8 mouse cellular contexts compared by ENCODE assay signal in genomic region chr14:75130501-75131318, GRCm38 (mm10). TPM values are rescaled to one million over a fixed set of nuclear protein-coding genes. Genes with fewer than 3 reads are reported as not detected.
DNase-seq lines count a peak whose midpoint lies in the region; ATAC-seq and TF ChIP-seq lines count a peak whose summit lies in the region.

Lrrc63 (minus strand) TSS chr14:75130881.
Lcp1 (plus strand) TSS chr14:75131101.

- in situ Hi-C loops in ES-E14 (cut with MboI; ENCODE audit: low sequenced_read_pairs in 2 of 2, unreplicated experiment in 2 of 2): no loop called here

- no peak for TF ChIP-seq CTCF in cerebellum, adult 2 months (IDR thresholded peaks at IDR 0.05; ENCODE audit: borderline replicate concordance, insufficient read depth, low read depth, low read length)
- TF ChIP-seq CTCF in lung, postnatal 0 days (IDR thresholded peaks at IDR 0.05): no peak

- H3K36me3 ChIP-seq in ES-E14 (ENCODE audit: control insufficient read depth, insufficient read depth, low read length, poor library complexity, severe bottlenecking): no peaks in the 10 kb centered on the region
- H3K36me3 ChIP-seq in hindbrain, embryonic 10.5 days: no peaks in the 10 kb centered on the region
- no peaks in the 10 kb centered on the region for H3K36me3 ChIP-seq in lung, postnatal 0 days (ENCODE audit: insufficient read depth, low read length)

- H3K4me3 ChIP-seq in ES-E14 (ENCODE audit: insufficient read depth in 1 of 2, low read depth in 1 of 2, low read length in 2 of 2, poor library complexity in 1 of 2, severe bottlenecking in 1 of 2): peak within 1 kb of the TSS; percentile 59 to 89
- H3K4me3 ChIP-seq in cerebellum, adult 2 months (replicated peaks; ENCODE audit: insufficient read depth, low read depth, low read length): peak within 1 kb of the TSS; percentile 79
- peak within 1 kb of the TSS; percentile 66 for H3K4me3 ChIP-seq in hindbrain, embryonic 10.5 days
- H3K4me3 ChIP-seq in lung, postnatal 0 days (ENCODE audit: low read depth, low read length): peak within 1 kb of the TSS; percentile 56

- DNase-seq in ES-E14 (ENCODE audit: low read depth, low spot score): peak; percentile 60
- DNase-seq in cerebellum, adult 2 months: peak; percentile 66 to 70
- peak; percentile 89 for DNase-seq in hindbrain, embryonic 10.5 days (ENCODE audit: low spot score)
- peak; percentile 55 to 65 for DNase-seq in layer of hippocampus, postnatal 10 days (ENCODE audit: low spot score in 2 of 2)
- DNase-seq in lung, postnatal 0 days (ENCODE audit: low spot score): peak; percentile 92
- DNase-seq in ovary, postnatal 10 days (ENCODE audit: low spot score): peak; percentile 19
- peak; percentile 32 to 44 for DNase-seq in thymus, postnatal 10 days (ENCODE audit: low spot score in 2 of 2)

- no peak within 1 kb of the TSS; the same call in 1 of the 2 replicates for H3K9ac ChIP-seq in ES-E14 (ENCODE audit: insufficient read depth, low read depth, low read length, poor library complexity, severe bottlenecking)
- peak within 1 kb of the TSS; percentile 34; the same call in 1 of the 2 replicates for H3K9ac ChIP-seq in lung, postnatal 0 days (replicated peaks; ENCODE audit: low read depth)

- under 1% methylated on average over 42 of the region's 42 CpGs for WGBS in cerebellum, adult 2 months
- WGBS in hindbrain, embryonic 10.5 days: under 1% methylated on average over 42 of the region's 42 CpGs
- under 1% methylated on average over 39 of the region's 42 CpGs for WGBS in lung, postnatal 0 days

- H3K9me3 ChIP-seq in ES-E14 (ENCODE audit: control insufficient read depth, insufficient read depth, low read depth, low read length): no peaks in the 10 kb centered on the region
- no peaks in the 10 kb centered on the region for H3K9me3 ChIP-seq in hindbrain, embryonic 10.5 days
- H3K9me3 ChIP-seq in lung, postnatal 0 days (ENCODE audit: low read length): no peaks in the 10 kb centered on the region

- H3K4me2 ChIP-seq in lung, postnatal 0 days (replicated peaks; ENCODE audit: low read depth, low read length): peak within 1 kb of the TSS; percentile 84

- H3K27ac ChIP-seq in ES-E14 (ENCODE audit: insufficient read depth, low read depth, low read length, poor library complexity, severe bottlenecking): no peak within 1 kb of the TSS
- H3K27ac ChIP-seq in cerebellum, adult 2 months (ENCODE audit: insufficient read depth, low read length): no peak within 1 kb of the TSS
- peak within 1 kb of the TSS; percentile 83 for H3K27ac ChIP-seq in hindbrain, embryonic 10.5 days
- H3K27ac ChIP-seq in lung, postnatal 0 days (ENCODE audit: low read length): peak within 1 kb of the TSS; percentile 78

- H3K4me1 ChIP-seq in ES-E14 (ENCODE audit: control insufficient read depth in 2 of 2, insufficient read depth in 2 of 2, low read length in 2 of 2, poor library complexity in 1 of 2): peaks cover 0 to 2% of the 10 kb centered on the region in 2 experiments; a peak in 1 of 4 replicates
- H3K4me1 ChIP-seq in cerebellum, adult 2 months (ENCODE audit: control insufficient read depth, insufficient read depth, low read length): no peaks in the 10 kb centered on the region
- 0 out of 2 replicates have a peak, but pooled peaks cover 6% of the 10 kb centered on the region for H3K4me1 ChIP-seq in hindbrain, embryonic 10.5 days (replicated peaks)
- H3K4me1 ChIP-seq in lung, postnatal 0 days (ENCODE audit: insufficient read depth, low read depth, low read length): peaks cover 12% of the 10 kb centered on the region

- peak; percentile 25; the same call in 1 of the 2 replicates for TF ChIP-seq EP300 in lung, postnatal 0 days (IDR thresholded peaks at IDR 0.05)

- H3K27me3 ChIP-seq in cerebellum, adult 2 months (ENCODE audit: control insufficient read depth, insufficient read depth, low read length): no peaks in the 10 kb centered on the region
- H3K27me3 ChIP-seq in hindbrain, embryonic 10.5 days (ENCODE audit: insufficient read depth, poor library complexity, severe bottlenecking): peaks cover 12% of the 10 kb centered on the region
- no peaks in the 10 kb centered on the region for H3K27me3 ChIP-seq in lung, postnatal 0 days (replicated peaks; ENCODE audit: insufficient read depth, low read length)

- no peak for TF ChIP-seq POLR2A in cerebellum, adult 2 months (IDR thresholded peaks at IDR 0.05; ENCODE audit: borderline replicate concordance, insufficient read depth, low read length)

- ATAC-seq in frontal cortex, adult (ENCODE audit: low TSS enrichment): peak; percentile 72
- ATAC-seq in lung, postnatal 0 days: peak; percentile 94

TF ChIP-seq in ES-E14, 5 proteins besides CTCF, POLR2A, EP300 and RAD21:
- TF ChIP-seq ZC3H11A (IDR thresholded peaks at IDR 0.05; ENCODE audit: borderline replicate concordance, low read depth, low read length) (no peak), ZNF384 (IDR thresholded peaks at IDR 0.05; ENCODE audit: low read depth, low read length) (no peak), HCFC1 (IDR thresholded peaks at IDR 0.05; ENCODE audit: borderline replicate concordance, insufficient read depth, low read length) (no peak), MAFK (IDR thresholded peaks at IDR 0.05; ENCODE audit: insufficient read depth, low read depth, low read length) (no peak), CHD2 (IDR thresholded peaks at IDR 0.05; ENCODE audit: low read depth, low read length) (no peak)
TF ChIP-seq in ES-E14: peak in this region for 0.

RNA-seq across cellular contexts. Expression of gene Lrrc63, which starts in this region (rescaled TPM):
- not detected in 2 replicates for total RNA-seq in ES-E14 (2012; rRNA removed)
- 0.03 TPM in 1 of 2 replicates, not detected in the other for polyA plus RNA-seq in cerebellum, adult 2 months (2012; rRNA removed)
- polyA plus RNA-seq in hindbrain, embryonic 10.5 days (2016; fragmentation: Nextera tagmentation; extraction: Ambion mirVana): 0.12 and 0.13 TPM in 2 replicates
- total RNA-seq in layer of hippocampus, postnatal 10 days (2021): not detected
- 0.06 and 0.17 TPM in 2 replicates for polyA plus RNA-seq in lung, postnatal 0 days (2015; fragmentation: Nextera tagmentation; extraction: Ambion mirVana)

RNA-seq across cellular contexts. Expression of gene Lcp1, which starts in this region (rescaled TPM):
- 0.79 and 2.8 TPM in 2 replicates for total RNA-seq in ES-E14 (2012; rRNA removed)
- 8.1 and 9.1 TPM in 2 replicates for polyA plus RNA-seq in cerebellum, adult 2 months (2012; rRNA removed)
- polyA plus RNA-seq in hindbrain, embryonic 10.5 days (2016; fragmentation: Nextera tagmentation; extraction: Ambion mirVana): 25.3 and 26.6 TPM in 2 replicates
- total RNA-seq in layer of hippocampus, postnatal 10 days (2021): 1 to 10 TPM; 8.5 to 8.8 TPM
- 73.7 and 89.5 TPM in 2 replicates for polyA plus RNA-seq in lung, postnatal 0 days (2015; fragmentation: Nextera tagmentation; extraction: Ambion mirVana)

Comparison
In these comparisons a context has a peak if more than half of its experiments do, and no peak if none do; other contexts are left out.
1. DNase-seq: peak in every context shown above with its lines; median percentile 92 in lung, postnatal 0 days; 89 in hindbrain, embryonic 10.5 days; 68 in cerebellum, adult 2 months; 60 in ES-E14; 60 in layer of hippocampus, postnatal 10 days; 38 in thymus, postnatal 10 days; 19 in ovary, postnatal 10 days.
2. H3K27ac ChIP-seq: peak in hindbrain, embryonic 10.5 days (single experiment) and lung, postnatal 0 days (single experiment); none in ES-E14 (single experiment) and cerebellum, adult 2 months (single experiment).
3. Peak in every context shown above with its lines, with median percentiles within 50 percentile points of each other: H3K4me3 ChIP-seq.